Mouse (Mus musculus) 3134 (cell line): ENCODE measurements around the gene Clmp.
"Not testable (repeated sequence)": the region's sequence is repeated elsewhere in the genome, so short reads cannot be mapped to it uniquely, and the experiment has no call there.

ENCODE experiments used
- DNase-seq: peaks from one replicate; pipeline ENCODE4 v3.0.0-alpha.2; 2011; ENCODE audit warnings: low spot score; ENCODE audit not compliant: insufficient read length; ENCODE audit errors: extremely low read depth

Clmp gene

DNA sequence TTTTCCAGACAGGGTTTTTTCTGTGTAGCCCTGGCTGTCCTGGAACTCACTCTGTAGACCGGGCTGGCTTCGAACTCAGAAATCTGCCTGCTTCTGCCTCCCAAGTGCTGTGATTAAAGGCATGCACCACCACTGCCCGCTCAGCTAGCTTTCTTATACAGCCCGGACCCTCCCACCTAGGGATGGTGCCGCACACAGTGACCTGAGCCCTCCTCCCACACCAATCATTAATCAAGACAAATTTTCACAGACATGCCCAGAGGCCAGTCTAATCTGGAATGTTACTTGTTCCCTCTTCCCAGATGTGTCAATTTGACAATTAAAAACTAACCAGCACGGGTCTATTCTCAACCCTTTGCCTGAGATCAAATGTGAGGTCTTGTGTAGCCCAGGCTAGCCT is 87.4 kb downstream of the Clmp start:
- DNase-seq, result not testable (repeated sequence)

DNA sequence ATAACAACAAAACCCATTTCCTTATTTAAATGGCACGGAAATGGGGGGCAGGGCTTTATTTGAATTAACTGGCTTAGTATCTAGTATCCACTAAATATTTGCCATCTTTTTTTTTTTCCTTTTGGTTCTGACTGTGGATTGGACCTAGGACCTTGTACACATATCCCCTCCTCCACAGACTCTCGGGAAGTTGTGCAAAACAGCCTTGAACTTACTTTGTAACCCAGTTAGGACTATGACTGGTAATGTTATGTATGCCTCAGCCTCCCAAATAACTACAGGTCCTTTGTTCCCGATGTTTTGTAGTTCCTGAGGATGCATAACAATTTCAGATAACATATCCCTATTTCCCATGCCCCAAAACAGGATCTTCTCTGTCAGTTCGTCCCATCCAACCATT is 88.1 kb downstream of the Clmp start:
- no peak for DNase-seq

DNA sequence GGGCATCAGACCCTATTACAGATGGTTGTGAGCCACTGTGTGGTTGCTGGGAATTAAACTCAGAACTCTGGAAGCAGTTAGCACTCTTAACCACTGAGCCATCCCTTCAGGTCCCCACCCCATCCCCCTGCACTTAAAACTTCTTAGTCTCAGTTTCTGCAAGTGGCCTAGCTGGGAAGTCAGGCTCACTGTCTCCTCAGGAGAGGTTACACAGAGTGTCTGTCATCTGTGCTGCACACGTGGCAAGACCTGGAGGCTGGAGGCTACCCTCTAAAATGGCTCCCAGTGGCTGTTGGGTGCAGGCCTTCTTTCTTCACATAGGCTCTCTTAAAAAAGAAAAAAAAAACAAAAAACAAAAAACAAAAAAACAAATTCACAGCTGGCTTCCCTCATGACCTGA is 90.3 kb downstream of the Clmp start:
- DNase-seq, result no peak

DNA sequence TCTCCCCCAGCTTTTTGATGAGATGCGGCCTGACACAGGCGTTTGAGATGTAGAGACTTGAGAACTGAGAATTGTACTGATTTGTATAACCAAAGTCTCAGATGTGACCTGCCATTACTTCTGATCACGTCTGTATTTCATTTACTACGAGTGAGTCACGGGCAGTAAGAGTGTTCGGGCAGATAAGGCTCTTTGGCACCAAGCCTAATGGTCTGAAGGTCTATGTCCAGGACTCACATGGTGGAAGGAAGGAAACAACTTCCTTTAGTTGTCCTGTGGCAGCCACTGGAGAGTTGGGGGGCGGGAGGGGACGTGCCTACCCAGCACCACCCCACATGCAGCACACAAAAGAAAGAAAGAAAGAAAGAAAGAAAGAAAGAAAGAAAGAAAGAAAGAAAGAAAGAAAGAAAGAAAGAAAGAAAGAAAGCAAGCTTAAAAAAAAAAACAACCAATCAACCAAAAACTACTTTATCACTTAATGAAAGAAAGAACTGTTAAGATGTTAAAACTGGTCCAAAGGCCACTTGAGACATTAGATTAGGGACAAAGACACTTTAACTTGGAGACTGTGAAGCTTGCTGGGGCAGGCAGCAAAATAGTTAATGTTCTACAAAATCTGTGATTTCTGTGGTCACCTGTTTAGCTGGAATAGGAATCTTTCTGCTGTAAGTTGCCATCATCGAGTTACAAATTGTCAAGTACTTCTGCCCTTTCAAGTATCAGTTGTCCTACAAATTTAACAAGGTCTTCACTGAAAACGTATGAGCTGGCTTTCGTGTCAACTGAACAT is 90.9 kb downstream of the Clmp start:
- no peak for DNase-seq

DNA sequence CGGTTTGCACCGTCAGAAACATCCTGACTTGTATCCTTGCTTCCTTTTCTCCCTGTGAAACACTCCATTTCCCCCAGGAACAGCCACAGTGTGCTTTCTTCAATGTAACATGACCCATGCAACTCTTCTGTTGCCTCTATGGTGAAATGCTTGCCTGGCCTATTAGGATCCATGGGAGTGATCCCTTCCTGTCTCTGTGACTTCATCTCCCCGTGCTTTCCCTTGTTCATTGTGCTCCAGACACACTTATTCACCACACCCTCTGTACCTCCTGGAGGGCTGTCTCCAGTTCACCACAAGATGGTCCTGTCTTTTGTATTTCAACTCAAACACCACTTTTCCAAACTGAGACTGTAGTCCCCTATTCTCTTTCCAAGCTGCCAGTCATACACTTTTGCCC is 94.3 kb downstream of the Clmp start:
- DNase-seq, result no peak

DNA sequence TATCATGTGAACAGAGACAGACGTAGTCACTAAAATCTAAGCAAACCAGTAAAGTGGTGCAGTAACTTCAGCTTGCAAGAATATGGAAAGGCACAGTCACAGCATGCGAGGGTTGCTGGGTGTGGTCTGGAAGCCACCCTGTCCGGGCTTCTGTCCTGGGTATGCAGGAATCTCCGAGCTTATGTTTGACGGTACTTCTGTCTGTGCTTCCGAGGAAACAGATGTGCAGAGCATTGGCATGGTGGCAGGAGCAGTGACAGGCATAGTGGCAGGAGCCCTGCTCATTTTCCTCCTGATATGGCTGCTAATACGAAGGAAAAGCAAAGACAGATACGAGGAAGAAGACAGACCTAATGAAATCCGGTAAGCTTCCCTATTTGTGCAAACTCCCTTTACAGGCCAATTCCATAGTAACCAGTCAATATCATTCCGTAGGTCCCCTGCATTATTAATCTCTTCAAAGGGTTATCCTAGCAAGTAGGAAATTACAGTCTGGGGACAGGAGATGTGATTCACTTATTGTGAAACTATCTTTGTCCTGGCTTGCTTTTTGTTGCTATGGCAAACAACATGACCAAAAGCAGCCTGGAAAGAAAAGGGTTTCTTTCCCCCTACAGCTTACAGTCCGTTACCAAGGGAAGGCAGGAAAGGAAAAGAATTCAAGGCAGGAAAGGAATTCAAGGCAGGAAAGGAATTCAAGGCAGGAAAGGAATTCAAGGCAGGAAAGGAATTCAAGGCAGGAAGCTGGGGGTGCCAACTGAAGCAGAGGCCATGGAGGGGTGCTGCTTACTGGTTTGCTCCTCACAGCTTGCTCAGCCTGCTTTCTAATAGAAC is 95.3 kb downstream of the Clmp start:
- DNase-seq, result no peak

DNA sequence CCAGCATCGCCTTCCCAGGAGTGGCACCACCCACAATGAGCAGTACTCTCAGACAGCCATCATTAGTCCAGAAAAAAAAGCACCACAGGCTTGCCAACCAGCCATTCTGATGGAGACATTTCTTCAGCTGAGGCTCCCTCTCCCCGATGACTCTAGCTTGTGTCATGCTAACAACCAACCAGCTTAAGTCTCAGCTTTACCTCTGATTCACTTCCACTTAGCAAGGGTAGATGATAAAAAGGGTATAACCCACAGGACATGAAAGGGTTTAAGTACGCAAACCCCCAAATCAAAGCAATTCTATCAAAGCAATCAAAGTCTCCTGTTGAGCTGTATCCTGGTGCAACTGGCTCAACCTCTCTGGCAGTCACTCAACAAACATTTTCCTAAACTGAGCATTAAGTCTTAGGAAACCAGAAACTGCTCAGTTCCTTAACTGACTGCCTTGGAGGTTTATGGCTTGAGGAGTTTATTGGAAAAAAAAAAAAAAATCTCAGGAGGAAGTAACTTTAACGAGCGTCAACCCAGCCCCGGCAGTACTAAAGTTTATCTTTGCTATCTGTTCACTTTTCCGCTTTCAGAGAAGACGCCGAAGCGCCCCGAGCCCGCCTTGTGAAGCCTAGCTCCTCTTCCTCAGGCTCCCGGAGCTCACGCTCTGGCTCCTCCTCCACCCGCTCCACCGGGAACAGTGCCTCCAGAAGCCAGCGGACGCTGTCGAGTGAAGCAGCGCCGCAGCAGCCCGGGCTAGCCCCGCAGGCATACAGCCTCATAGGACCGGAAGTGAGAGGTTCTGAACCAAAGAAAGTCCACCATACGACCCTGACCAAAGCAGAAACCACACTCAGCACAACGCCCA is 96.2 kb downstream of the Clmp start:
- DNase-seq, result no peak

DNA sequence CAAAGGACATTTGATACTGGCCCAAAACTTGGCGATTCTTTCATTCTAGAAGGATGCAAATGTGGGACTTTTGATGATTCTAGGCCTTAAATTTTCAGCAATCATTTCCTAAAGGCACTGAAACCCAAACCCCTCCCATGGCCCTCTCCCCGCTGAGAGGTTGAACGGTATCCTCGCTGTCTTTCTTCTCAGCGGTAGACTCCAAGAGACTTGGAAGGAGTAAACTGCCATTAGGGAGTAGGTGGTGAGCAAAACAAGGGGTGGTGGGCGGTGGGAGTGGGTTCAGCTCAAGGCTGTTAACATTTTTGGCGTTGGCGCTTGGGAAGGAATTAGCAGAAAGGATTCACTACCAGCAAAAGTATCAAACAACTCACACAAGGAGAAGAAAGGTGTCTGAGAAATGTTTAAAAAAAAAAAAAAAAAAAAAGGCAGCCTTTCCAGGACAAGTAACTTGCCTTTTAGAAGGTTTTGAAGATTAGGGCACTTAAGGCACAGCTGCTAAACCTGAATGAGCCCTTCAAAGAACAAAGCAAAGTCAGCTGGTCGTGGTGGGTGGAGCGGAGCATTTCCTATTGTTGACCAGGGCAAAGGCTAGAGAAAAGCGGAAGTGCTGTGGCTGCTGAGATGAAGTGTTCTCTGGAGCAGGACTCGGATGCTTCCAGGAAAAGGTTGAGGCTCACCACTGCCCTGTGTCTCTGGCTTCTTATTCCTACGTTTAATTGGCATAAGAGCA is 98.0 kb downstream of the Clmp start:
- no peak for DNase-seq

DNA sequence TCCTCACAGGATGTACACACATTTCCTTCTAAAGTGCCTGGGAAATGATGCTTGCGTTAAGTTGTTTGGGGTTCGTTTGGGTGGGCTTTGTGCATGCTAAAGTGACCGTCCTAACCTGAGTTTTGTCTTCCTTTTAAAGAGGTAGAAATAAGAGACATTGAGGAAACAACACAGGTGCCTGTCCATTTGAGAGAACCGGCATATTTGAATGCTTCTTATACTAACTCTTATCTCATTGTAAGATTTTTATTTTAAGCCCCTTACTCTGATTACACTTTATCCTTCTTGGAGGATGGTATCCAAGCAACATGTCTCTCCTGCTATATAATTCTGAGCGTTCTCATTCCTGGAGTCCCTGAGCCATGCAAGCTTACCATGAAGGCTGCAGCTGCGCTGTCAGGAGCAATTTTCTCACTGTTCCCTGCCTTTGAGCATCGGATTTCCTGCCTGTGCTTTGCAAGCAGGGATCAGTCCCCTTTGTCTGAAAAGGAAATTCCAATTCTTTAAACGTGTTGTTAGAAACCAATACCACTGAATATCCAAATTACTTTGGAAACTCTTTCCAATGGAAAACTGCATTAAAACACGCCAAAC is 98.7 kb downstream of the Clmp start:
- DNase-seq, result no peak

DNA sequence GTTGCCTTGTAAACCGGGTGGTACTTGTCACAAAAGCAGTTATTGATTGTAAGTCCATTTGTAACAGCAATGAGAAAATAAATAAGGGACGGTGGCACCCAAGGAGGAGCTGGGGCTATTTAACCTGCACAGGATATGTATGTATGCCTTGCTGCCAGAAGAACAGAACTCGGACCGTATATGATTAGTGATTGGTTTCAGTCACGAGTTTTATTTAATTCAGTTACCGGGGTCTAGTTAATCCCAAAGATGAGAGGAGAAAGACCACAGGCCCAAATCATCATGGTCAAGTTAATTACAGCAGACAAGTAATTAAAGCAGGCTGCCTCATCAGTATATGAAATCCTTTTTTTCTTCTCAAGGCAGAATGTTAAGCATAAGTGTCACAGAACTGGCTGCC is 99.7 kb downstream of the Clmp start:
- DNase-seq, result no peak

DNA sequence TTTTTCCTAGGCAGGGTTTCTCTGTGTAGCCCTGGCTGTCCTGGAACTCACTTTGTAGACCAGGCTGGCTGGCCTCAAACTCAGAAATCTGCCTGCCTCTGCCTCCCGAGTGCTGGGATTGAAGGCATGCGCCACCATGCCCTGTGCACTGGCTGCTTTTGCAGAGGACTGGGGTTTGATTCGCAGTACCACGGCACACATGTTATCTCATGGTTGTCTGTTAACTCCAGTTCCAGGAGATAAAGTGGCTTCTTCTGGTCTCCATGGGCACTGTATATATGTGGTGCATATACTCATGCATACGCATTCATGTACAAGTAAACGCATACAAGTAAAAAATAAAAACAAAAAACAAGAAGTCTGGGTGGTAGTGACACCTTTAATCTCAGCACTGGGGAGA is 101.1 kb downstream of the Clmp start:
- not testable (repeated sequence) for DNase-seq

DNA sequence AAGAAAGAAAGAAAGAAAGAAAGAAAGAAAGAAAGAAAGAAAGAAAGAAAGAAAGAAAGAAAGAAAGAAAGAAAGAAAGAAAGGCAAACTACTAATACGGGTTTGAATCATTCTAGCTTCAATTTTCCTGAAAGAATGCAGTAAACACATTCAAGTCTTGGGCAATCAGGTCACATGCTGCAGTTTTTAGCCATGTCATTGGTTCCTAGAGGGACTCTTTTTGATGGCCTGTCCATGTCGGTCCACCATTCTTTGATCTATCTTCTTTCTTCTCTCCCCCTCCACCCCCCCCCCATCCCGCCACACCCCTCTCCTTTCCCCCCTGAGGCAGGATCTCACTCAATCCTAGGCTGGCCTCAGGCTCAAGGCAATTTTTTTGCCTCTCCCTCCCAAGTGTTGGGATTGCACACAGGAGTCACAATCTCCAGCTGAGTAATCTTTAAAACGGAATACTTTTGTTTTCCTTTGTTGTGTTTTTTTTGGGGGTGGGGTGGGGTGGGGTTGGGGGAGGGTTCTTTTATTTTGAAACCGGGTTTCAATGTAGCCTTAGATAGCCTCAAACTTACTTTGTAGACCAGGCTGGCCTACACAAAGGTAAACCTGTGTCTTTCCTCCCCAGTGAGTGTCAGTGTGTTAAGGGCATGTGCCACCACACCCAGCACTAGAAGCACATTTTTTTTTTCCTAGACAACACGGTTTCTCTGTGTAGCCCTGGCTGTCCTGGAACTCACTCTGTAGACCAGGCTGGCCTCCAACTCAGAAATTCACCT is 106.3 kb downstream of the Clmp start:
- DNase-seq, result no peak

DNA sequence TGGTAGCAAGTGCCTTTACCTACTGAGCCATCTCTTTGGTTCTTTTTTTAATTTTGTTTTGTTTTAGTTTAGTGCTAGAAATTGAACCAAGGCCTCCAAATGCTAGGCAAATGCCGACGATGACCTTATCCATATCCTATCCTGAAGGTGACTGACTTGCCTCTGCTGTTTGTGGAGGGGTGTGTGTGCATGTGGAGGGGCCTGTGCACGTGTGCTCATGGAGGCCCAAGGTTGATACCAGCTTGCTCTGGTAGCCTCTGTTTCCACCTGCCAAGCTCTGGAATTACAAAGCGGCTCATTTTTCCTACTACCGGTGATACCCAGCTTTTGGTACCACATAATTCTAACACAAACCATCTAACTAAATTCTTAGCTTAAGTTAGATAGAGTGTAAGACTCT is 107.8 kb downstream of the Clmp start:
- DNase-seq, result no peak

DNA sequence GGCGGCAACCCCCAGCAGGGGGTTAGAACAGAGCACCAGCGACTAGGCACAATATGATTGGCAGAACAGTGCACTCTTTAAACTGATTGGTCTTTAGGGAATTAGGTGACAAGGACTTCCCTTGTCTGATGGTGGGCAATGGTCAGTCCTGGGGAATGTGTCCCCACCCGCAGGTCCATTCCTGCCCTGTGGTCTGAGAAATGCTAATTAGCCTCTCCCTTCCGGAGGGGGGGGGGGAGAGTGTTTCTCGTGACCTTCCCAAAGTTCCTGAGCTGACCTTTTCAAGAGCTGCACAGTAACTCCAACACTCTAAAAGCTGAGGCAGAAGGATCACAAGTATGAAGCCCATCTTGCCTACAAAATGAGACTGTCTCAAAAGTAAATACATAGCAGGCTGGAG is 108.5 kb downstream of the Clmp start:
- DNase-seq, result no peak

DNA sequence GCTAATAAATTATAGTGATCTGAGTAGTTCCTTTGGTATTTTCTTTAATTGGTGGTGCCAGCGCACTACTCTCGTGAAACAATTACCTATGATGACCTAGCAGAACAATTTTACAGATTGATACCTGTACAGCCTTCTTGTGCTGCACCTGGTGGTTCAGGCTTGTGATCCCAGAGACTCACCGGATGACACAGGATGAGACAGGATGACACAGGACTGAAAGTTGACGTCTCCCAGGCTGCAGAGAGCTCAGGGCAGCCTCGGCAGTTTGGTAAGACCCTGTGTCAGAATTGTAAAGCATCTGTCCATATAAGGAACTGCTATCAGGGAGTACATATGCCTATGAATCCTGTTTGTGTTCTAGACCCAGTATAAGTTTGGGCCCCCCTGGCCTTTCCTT is 109.2 kb downstream of the Clmp start:
- no peak for DNase-seq

DNA sequence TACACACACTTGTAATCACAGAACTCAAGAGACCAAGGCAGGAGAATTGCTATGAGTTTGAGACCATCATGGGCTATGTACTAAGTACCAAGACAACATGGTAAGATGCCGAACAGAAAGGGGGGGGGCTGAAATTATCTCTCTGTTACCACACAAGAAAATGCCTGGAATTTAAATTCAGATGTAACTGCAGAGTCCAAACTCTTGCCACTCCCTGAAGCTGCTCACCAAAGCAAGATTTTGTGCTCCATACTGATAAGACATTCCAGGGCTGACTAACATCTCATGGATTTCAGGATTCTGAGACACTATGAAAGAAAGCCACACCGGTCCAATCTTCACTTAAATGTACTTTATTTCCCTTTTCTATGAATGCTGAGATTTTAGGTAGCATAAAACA is 109.8 kb downstream of the Clmp start:
- DNase-seq, result no peak

DNA sequence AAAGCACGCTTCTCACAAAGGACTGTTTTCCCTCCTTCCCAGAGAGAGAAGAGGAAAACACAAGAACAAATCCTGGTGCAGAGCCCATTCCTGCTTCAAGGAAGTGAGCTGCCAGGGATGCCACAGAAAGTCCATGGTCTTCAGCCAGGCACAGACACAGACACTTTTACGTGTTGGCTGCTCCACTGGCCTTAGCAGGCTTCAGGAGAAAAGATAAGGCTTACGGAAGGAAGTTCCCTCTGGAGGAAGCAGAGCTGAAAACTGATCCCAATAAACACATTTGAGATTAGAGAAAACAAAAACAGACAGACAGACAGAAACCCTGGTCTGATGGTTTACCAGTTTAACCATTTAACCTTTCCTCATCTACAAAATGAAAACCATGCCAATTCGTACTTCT is 110.3 kb downstream of the Clmp start:
- no peak for DNase-seq

DNA sequence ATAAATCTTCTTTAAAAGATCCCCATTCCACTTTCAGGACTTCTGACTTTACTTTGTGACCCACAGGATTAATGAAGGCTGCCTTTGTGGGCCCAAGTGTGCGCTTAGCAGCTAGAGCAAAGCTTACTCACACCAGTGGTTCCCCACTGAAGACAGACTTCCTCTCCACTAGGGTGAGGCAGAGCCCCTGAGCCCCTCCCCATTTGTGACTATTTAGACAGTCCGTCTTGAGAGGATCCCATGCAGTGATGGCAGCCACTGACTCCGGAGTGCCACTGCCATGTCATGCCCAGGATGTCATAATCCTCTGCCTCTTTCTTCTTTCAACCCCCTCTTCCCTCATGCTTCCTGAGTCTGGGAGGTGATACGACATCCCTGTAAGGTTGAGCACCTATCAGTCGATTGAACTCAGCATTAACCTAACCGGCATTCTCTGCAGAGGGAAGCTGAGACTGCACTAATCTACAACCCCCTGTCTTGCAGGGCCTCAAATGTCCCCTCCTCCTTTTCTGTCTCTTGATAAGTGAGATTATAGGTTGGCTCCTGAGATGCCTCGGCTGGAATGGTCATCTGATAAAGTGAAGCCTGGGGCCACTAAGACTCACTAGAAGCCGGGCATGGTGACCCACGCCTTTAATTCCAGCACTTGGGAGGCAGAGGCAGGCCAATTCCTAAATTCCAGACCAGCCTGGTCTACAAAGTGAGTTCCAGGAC is 112.6 kb downstream of the Clmp start:
- no peak for DNase-seq

DNA sequence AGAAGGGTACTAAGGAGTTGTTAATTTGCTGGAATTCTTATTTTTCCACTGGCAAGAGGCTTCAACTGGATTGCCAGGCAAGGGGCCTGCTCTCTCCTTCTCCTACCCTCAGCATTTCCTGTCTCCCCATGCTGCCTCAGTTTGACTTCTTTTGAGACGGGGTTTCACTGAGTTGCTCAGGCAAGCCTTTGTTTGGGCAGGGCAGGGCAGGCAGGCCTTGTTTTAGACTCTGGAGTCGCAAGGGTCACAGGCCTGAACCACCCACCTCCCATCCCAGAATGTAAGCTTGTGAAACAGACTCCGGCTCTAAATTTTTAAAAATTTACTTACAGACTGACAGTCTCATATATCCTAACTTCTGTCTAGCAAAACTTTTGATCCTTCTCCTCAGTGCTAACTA is 113.3 kb downstream of the Clmp start:
- DNase-seq, result no peak
